Mouse (Mus musculus) embryonic fibroblast, embryonic 13.5 days (primary cell): ENCODE measurements around the gene Chchd6. TPM values are rescaled to one million over a fixed set of nuclear protein-coding genes. Genes with fewer than 3 reads are reported as not detected.

ENCODE experiments used
- H3K27ac ChIP-seq: 2 replicates; pipeline ENCODE4 v1.5.1; 2012; ENCODE audit warnings: low read length, control low read depth, inconsistent platforms; ENCODE audit not compliant: insufficient read depth
- H3K4me1 ChIP-seq: 2 replicates; pipeline ENCODE4 v1.6.1; 2011; ENCODE audit warnings: low read length; ENCODE audit not compliant: control insufficient read depth, insufficient read depth
- H3K4me3 ChIP-seq: 2 replicates; pipeline ENCODE4 v1.5.1; 2011; ENCODE audit warnings: mild to moderate bottlenecking, control low read depth, low read length; ENCODE audit not compliant: insufficient read depth
- CTCF ChIP-seq: IDR thresholded peaks from 2 replicates; pipeline ENCODE4 v1.5.1; 2011; ENCODE audit warnings: mild to moderate bottlenecking, control low read depth, low read length, moderate library complexity, borderline replicate concordance; ENCODE audit not compliant: insufficient read depth
- POLR2A ChIP-seq: IDR thresholded peaks from 2 replicates; pipeline ENCODE4 v1.6.1; 2011; ENCODE audit warnings: low read depth, mild to moderate bottlenecking, control low read depth, low read length, moderate library complexity
- polyA plus RNA-seq: library from polyadenylated mRNA; stranded (reverse); fragments of >200 nt; gene quantifications from 2 replicates; pipeline ENCODE4 v1.2.4, GENCODE M21; 2011; ENCODE audit warnings: low read depth; ENCODE audit not compliant: missing spikeins, insufficient read length

Chchd6 gene
- polyA plus RNA-seq, 1 experiment: 14.4 TPM

DNA sequence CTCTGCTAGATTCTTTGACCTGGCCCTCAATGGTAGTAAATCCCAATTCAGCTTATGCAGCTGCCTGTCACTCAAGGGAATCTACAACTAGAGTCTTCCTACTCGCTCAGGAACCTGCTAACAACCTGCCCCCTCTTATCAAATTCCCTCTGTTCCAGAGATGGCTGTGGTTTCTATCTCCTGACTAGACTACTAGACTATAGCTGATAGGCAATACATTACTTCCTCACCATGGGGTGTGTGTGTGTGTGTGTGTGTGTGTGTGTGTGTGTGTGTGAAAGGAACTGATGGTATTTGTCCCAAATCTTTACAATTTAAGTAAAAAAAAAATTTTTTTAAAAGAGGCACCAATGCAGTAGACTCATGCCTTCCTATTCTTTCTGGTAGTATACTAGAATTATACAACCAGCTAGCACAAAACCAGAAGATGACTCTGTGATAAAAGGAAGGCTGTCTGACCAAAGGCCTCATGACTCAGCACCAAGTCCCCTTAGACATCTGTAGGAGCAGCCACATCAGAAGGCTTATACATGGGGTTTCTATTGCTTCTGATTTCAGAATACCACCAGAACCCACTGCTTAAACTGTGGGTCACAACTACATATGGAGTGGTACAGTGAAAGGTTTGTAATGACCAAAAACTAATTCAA is 57.2 kb downstream of the Chchd6 start:
- TF ChIP-seq POLR2A (no peak), CTCF (no peak)
- H3K4me1 ChIP-seq: no peaks in the 10 kb centered on the region
- no peak overlapping the region for H3K27ac ChIP-seq
- no peak overlapping the region for H3K4me3 ChIP-seq

DNA sequence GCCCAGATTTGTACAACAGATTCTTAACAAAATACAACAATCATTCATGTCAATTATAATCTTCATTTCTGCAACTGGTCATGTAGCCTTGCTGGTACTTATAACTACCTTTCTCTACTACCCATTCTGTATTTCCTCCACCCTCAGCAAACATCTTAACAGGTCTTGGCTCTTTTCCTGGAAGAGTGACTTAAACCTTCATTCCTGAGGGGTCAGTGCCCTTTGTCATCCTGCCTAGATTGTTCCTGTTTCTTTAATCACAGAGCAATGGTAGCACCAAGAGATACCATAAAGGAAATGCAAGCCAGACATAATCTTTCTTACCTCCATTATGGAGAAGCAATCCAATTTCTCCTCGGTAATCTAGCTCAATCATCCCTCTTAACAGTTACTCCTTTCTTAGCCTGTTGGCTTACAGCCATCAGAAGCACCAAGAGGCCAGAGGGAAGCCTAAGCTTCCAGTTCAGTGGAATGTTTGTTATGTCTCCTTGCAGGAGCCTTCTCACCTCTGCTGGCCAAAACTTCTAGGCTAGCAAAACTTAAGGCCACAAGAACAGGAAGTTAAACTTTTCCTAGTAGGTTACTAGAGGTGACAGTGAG is 59.7 kb downstream of the Chchd6 start:
- TF ChIP-seq POLR2A (no peak), CTCF (no peak)
- Histone ChIP-seq H3K27ac (no peak overlapping the region), H3K4me3 (no peak overlapping the region), H3K4me1 (no peaks in the 10 kb centered on the region)

DNA sequence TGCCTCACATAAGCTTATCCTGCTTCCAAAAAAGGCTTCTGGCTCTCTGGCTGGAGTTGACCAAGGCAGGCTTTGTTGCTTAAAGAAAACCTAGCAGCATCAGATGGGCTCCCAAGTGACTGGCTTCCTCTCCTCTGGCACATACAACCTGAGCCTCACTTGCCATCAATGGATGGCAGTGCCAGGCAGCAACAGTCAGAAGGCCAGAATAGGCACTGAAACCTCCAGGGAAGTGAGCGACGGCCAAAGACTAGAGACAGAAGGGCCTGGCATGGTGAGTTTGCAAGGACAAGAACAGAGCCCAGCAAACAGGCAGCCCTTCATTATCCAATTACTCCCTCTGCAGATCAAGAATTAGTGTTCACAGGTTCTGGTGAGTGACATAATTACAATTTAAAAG is 70.7 kb downstream of the Chchd6 start:
- Histone ChIP-seq H3K4me1 (no peaks in the 10 kb centered on the region), H3K27ac (no peak overlapping the region), H3K4me3 (no peak overlapping the region)
- TF ChIP-seq CTCF (no peak), POLR2A (no peak)

- Histone ChIP-seq H3K4me1 (peaks cover 15% of the 10 kb centered on the region), H3K4me3 (no peak overlapping the region), H3K27ac (peak overlapping the region; percentile 82)
- no peak for TF ChIP-seq CTCF
- TF ChIP-seq POLR2A: no peak
These were observed 85.3 kb downstream of the Chchd6 start for GRCm38 (mm10) chr6:89510154-89510553.

DNA sequence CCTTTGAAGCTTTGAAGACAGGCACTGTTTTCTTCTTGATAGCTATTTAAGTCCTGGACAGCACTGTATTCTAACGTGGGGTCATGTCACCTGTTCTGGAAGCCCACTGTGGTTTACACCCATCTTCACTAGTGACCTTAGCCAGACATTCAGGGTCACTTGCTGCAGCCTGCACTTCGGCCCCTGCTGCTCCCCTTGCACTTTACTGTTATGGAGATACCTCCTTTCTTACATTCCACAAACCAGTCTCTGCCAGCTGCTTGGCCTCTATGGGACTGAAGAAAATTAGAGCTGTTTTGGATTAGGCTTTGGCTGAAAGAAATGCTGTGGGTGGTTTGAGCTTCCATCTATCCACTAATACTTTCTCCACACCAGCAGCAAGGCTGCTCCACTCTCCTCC is 86.7 kb downstream of the Chchd6 start:
- TF ChIP-seq CTCF: no peak
- TF ChIP-seq POLR2A: no peak
- H3K4me3 ChIP-seq: no peak overlapping the region
- peak overlapping the region; percentile 65 for H3K27ac ChIP-seq
- peaks cover 15% of the 10 kb centered on the region for H3K4me1 ChIP-seq

GRCm38 (mm10) chr6:89508263-89508662 is 87.2 kb downstream of the Chchd6 start:
- no peak overlapping the region for H3K4me3 ChIP-seq
- H3K27ac ChIP-seq: peak overlapping the region; percentile 65
- TF ChIP-seq POLR2A: no peak
- no peak for TF ChIP-seq CTCF
- H3K4me1 ChIP-seq: peaks cover 15% of the 10 kb centered on the region

GRCm38 (mm10) chr6:89499961-89500360 is 95.5 kb downstream of the Chchd6 start:
- TF ChIP-seq CTCF (no peak), POLR2A (no peak)
- Histone ChIP-seq H3K4me1 (no peaks in the 10 kb centered on the region), H3K4me3 (no peak overlapping the region), H3K27ac (no peak overlapping the region)

DNA sequence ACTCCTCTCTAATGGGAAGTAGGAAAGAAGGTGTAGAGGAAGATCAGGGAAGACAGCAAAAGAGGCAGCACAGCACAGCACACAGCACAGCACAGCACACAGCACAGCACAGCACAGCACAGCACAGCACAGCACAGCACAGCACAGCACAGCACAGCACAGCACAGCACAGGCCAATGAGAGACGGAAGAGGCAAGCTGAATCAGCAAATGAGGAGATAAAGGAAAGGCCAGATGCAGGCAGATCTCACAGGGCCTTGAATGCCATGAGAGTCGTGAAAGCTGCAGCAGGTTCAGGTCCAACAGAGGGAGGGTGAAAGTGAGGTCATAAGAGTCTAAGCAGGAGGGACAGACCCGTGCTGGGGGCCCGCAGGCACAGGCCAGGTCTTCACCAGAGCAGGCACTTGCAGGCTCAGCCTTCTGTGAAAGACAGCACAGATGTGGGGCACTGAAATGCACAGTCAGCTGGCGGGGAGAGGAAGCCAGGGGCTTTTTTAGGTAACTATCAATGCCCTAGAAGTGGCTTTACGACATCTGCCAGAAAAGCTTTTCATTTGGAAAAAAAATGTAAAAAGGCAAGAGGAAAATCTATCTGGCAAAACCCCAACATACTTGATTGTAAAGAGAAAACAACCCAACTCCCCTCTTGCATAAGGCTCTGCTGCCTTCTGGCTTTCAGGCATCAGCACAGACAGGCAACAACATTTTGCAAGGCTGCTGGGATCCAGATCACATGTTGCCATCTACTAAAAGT is 96.5 kb downstream of the Chchd6 start:
- Histone ChIP-seq H3K4me1 (no peaks in the 10 kb centered on the region), H3K4me3 (no peak overlapping the region), H3K27ac (no peak overlapping the region)
- TF ChIP-seq CTCF: no peak
- TF ChIP-seq POLR2A: no peak

- no peak overlapping the region for H3K27ac ChIP-seq
- TF ChIP-seq POLR2A (no peak), CTCF (no peak)
- no peak overlapping the region for H3K4me3 ChIP-seq
- H3K4me1 ChIP-seq: no peaks in the 10 kb centered on the region
These were observed 98.5 kb downstream of the Chchd6 start for GRCm38 (mm10) chr6:89496916-89497315.

- no peak overlapping the region for H3K27ac ChIP-seq
- no peak overlapping the region for H3K4me3 ChIP-seq
- no peaks in the 10 kb centered on the region for H3K4me1 ChIP-seq
- no peak for TF ChIP-seq CTCF
- TF ChIP-seq POLR2A: no peak
These were observed 103.1 kb downstream of the Chchd6 start for GRCm38 (mm10) chr6:89492368-89492767.
